Mouse (Mus musculus) Patski (cell line): ENCODE results near the gene Elavl4. TPM values are rescaled to one million over a fixed set of nuclear protein-coding genes. Genes with fewer than 3 reads are reported as not detected.

Experiments used
- ATAC-seq: fragments of 100-300 bp; one replicate; pipeline ENCODE4 v1.8.0; 2021
- CTCF ChIA-PET: fragments of 350-600 bp; sonication (Branson Sonifier 250); formaldehyde crosslinking; loops from one replicate; lab custom pipeline; 2022; ENCODE audit warnings: inconsistent platforms; lab: Charles Lee
- POLR2A ChIA-PET: fragments of 350-600 bp; sonication (Branson Sonifier 250); formaldehyde crosslinking; loops from one replicate; lab custom pipeline; 2022; ENCODE audit warnings: antibody characterized with exemption, inconsistent platforms; lab: Charles Lee
- DNase-seq: peaks from one replicate; pipeline ENCODE4 v3.0.0-alpha.2; 2011; ENCODE audit warnings: low read depth, low spot score
- H3K27me3 ChIP-seq: fragments of 371-371 bp; one replicate; pipeline ENCODE4 v1.5.1; 2021
- CTCF ChIP-seq: fragments of 100-300 bp; IDR thresholded peaks from one replicate; pipeline ENCODE4 v1.5.1; 2021
- in situ Hi-C: fragments of 300-500 bp; cut with MboI; formaldehyde crosslinking; loops from 3 replicates; pipeline ENCODE4 v1.11.1; 2018; ENCODE audit warnings: low pct_unique_long_range_greater_than_20kb, mixed read lengths
- polyA plus RNA-seq: library from polyadenylated mRNA; unstranded; gene quantifications from one replicate; pipeline ENCODE4 v1.2.3, GENCODE M21; 2021

Elavl4 gene
- polyA plus RNA-seq, result 0.04 TPM

- DNase-seq (no peak), ATAC-seq (peak; percentile 60)
- ChIA-PET POLR2A (no interaction called here), CTCF (interaction anchor here (1.5 kb wide), 2 partner anchors 11 to 21 kb away, joined by 3 to 5 read pairs; no protein-coding TSS in a partner anchor)
- H3K27me3 ChIP-seq, result peaks cover 14% of the 10 kb centered on the region
- TF ChIP-seq CTCF, result peak; percentile 85
- in situ Hi-C loops, result no loop called here
Observed at GRCm38 (mm10) chr4:110351178-110352000, at the start of gene Elavl4. Gene Elavl4 (minus strand): TSS chr4:110351909.

GRCm38 (mm10) chr4:110397618-110398045, 45.9 kb upstream of the Elavl4 start, which contains the start of gene Agbl4:
Gene Agbl4 (plus strand): TSS chr4:110397661.
- H3K27me3 ChIP-seq, result peaks cover 3% of the 10 kb centered on the region
- no peak for DNase-seq
- CTCF ChIA-PET, result interaction anchor here (1.4 kb wide), 1 partner anchor 9 kb away, joined by 4 read pairs; no protein-coding TSS in a partner anchor
- no peak for TF ChIP-seq CTCF
- ATAC-seq, result peak; percentile 47
- in situ Hi-C loops, result no loop called here
- POLR2A ChIA-PET, result no interaction called here

- ChIA-PET CTCF (no interaction called here), POLR2A (no interaction called here)
- in situ Hi-C loops, result no loop called here
- peaks cover 3% of the 10 kb centered on the region for H3K27me3 ChIP-seq
- no peak for DNase-seq
- no peak for ATAC-seq
- no peak for TF ChIP-seq CTCF
Observed at GRCm38 (mm10) chr4:110396221-110396620, 44.5 kb upstream of the Elavl4 start.

- TF ChIP-seq CTCF, result no peak
- DNase-seq (no peak), ATAC-seq (no peak)
- POLR2A ChIA-PET, result no interaction called here
- CTCF ChIA-PET, result no interaction called here
- in situ Hi-C loops, result no loop called here
- H3K27me3 ChIP-seq, result no peaks in the 10 kb centered on the region
Observed at GRCm38 (mm10) chr4:110360568-110360967, 8.9 kb upstream of the Elavl4 start.

- in situ Hi-C loops, result no loop called here
- ChIA-PET POLR2A (no interaction called here), CTCF (interaction anchor here (1.5 kb wide), 1 partner anchor 21 kb away, joined by 3 read pairs; no protein-coding TSS in a partner anchor)
- ATAC-seq (no peak), DNase-seq (no peak)
- H3K27me3 ChIP-seq, result peaks cover 14% of the 10 kb centered on the region
- TF ChIP-seq CTCF, result no peak
Observed at GRCm38 (mm10) chr4:110352001-110352369, 276 bp upstream of the Elavl4 start.

- ATAC-seq (no peak), DNase-seq (no peak)
- CTCF ChIA-PET, result interaction anchor here (1.5 kb wide), 2 partner anchors 11 to 22 kb away, joined by 3 to 5 read pairs; no protein-coding TSS in a partner anchor
- H3K27me3 ChIP-seq, result peaks cover 14% of the 10 kb centered on the region
- POLR2A ChIA-PET, result no interaction called here
- in situ Hi-C loops, result no loop called here
- no peak for TF ChIP-seq CTCF
Observed at GRCm38 (mm10) chr4:110350856-110351177, 892 bp downstream of the Elavl4 start.

GRCm38 (mm10) chr4:110323912-110324311, 27.8 kb downstream of the Elavl4 start:
- ChIA-PET CTCF (interaction anchor here (0.8 kb wide), 1 partner anchor 11 kb away, joined by 3 read pairs; no protein-coding TSS in a partner anchor), POLR2A (no interaction called here)
- in situ Hi-C loops, result no loop called here
- H3K27me3 ChIP-seq, result no peaks in the 10 kb centered on the region
- DNase-seq, result no peak
- no peak for TF ChIP-seq CTCF
- no peak for ATAC-seq

- ChIA-PET CTCF (interaction anchor here (1.2 kb wide), 1 partner anchor 11 kb away, joined by 3 read pairs; no protein-coding TSS in a partner anchor), POLR2A (no interaction called here)
- ATAC-seq (no peak), DNase-seq (no peak)
- in situ Hi-C loops, result no loop called here
- H3K27me3 ChIP-seq, result no peaks in the 10 kb centered on the region
- TF ChIP-seq CTCF, result no peak
Observed at GRCm38 (mm10) chr4:110312126-110312525, 39.6 kb downstream of the Elavl4 start.

- DNase-seq, result no peak
- POLR2A ChIA-PET, result no interaction called here
Observed at GRCm38 (mm10) chr4:110306972-110307371, 44.7 kb downstream of the Elavl4 start.

GRCm38 (mm10) chr4:110306559-110306958, 45.1 kb downstream of the Elavl4 start:
- TF ChIP-seq CTCF, result no peak
- ChIA-PET CTCF (interaction anchor here (1.2 kb wide), 1 partner anchor 40 kb away, joined by 3 read pairs; no protein-coding TSS in a partner anchor), POLR2A (no interaction called here)
- H3K27me3 ChIP-seq, result no peaks in the 10 kb centered on the region
- in situ Hi-C loops, result no loop called here
- ATAC-seq (no peak), DNase-seq (no peak)

More at GRCm38 (mm10) chr4:110306972-110307371, 44.7 kb downstream of the Elavl4 start:
- H3K27me3 ChIP-seq, result no peaks in the 10 kb centered on the region
- ATAC-seq, result no peak
- TF ChIP-seq CTCF, result no peak
- in situ Hi-C loops, result no loop called here
- CTCF ChIA-PET, result interaction anchor here (1.2 kb wide), 1 partner anchor 40 kb away, joined by 3 read pairs; no protein-coding TSS in a partner anchor

GRCm38 (mm10) chr4:110295793-110296192, 55.9 kb downstream of the Elavl4 start:
- in situ Hi-C loops, result no loop called here
- no peak for TF ChIP-seq CTCF
- ATAC-seq (no peak), DNase-seq (no peak)
- no peaks in the 10 kb centered on the region for H3K27me3 ChIP-seq
- ChIA-PET POLR2A (no interaction called here), CTCF (no interaction called here)
